Mouse (Mus musculus): Measurements from ENCODE around the gene Sim1. TPM values are rescaled to one million over a fixed set of nuclear protein-coding genes. Genes with fewer than 3 reads are reported as not detected.

Gene Sim1
- total and polyA plus RNA-seq, 2 experiments from 2014 or later, result 1.6 to 2.1 TPM

GRCm38 (mm10) chr10:50973625-50974024, 79.1 kb downstream of the Sim1 start:
- ATAC-seq (ENCODE audit: low FRiP score) (no peak), DNase-seq (ENCODE audit: low spot score) (no peak)
- Histone ChIP-seq H3K36me3 (ENCODE audit: insufficient read depth, low read length) (no peaks in the 10 kb centered on the region), H3K9ac (replicated peaks; ENCODE audit: low read length, poor library complexity, severe bottlenecking) (no peak overlapping the region), H3K4me1 (ENCODE audit: insufficient read depth, low read length) (no peaks in the 10 kb centered on the region), H3K9me3 (ENCODE audit: low read length) (no peaks in the 10 kb centered on the region), H3K27ac (ENCODE audit: low read depth, low read length) (no peak overlapping the region), H3K27me3 (ENCODE audit: insufficient read depth, low read length) (no peaks in the 10 kb centered on the region), H3K4me3 (ENCODE audit: low read depth, low read length) (no peak overlapping the region), H3K4me2 (ENCODE audit: low read depth, low read length, poor library complexity, severe bottlenecking) (no peak overlapping the region)
- no peak for TF ChIP-seq CTCF (IDR thresholded peaks at IDR 0.05)
- WGBS, result 63% methylated on average over 1 of the region's 1 CpGs

GRCm38 (mm10) chr10:50981849-50982248, 87.3 kb downstream of the Sim1 start:
- no peak overlapping the region for H3K27ac ChIP-seq (ENCODE audit: low read depth, low read length)
- no peak for DNase-seq (ENCODE audit: low spot score)
- no peak overlapping the region for H3K4me2 ChIP-seq (ENCODE audit: low read depth, low read length, poor library complexity, severe bottlenecking)
- 82% methylated on average over 3 of the region's 3 CpGs for WGBS
- no peak overlapping the region for H3K9ac ChIP-seq (replicated peaks; ENCODE audit: low read length, poor library complexity, severe bottlenecking)
- ATAC-seq (ENCODE audit: low FRiP score), result no peak
- no peaks in the 10 kb centered on the region for H3K36me3 ChIP-seq (ENCODE audit: insufficient read depth, low read length)
- no peaks in the 10 kb centered on the region for H3K9me3 ChIP-seq (ENCODE audit: low read length)
- H3K4me1 ChIP-seq (ENCODE audit: insufficient read depth, low read length), result no peaks in the 10 kb centered on the region
- H3K4me3 ChIP-seq (ENCODE audit: low read depth, low read length), result no peak overlapping the region
- no peak for TF ChIP-seq CTCF (IDR thresholded peaks at IDR 0.05)
- H3K27me3 ChIP-seq (ENCODE audit: insufficient read depth, low read length), result no peaks in the 10 kb centered on the region

- Histone ChIP-seq H3K27me3 (ENCODE audit: insufficient read depth, low read length) (no peaks in the 10 kb centered on the region), H3K4me3 (ENCODE audit: low read depth, low read length) (no peak overlapping the region), H3K27ac (ENCODE audit: low read depth, low read length) (no peak overlapping the region), H3K9me3 (ENCODE audit: low read length) (no peaks in the 10 kb centered on the region), H3K9ac (replicated peaks; ENCODE audit: low read length, poor library complexity, severe bottlenecking) (no peak overlapping the region), H3K4me2 (ENCODE audit: low read depth, low read length, poor library complexity, severe bottlenecking) (no peak overlapping the region), H3K4me1 (ENCODE audit: insufficient read depth, low read length) (no peaks in the 10 kb centered on the region), H3K36me3 (ENCODE audit: insufficient read depth, low read length) (no peaks in the 10 kb centered on the region)
- no peak for ATAC-seq (ENCODE audit: low FRiP score)
- DNase-seq (ENCODE audit: low spot score), result no peak
- WGBS, result 96% methylated on average over 4 of the region's 4 CpGs
- TF ChIP-seq CTCF (IDR thresholded peaks at IDR 0.05), result no peak
Observed at GRCm38 (mm10) chr10:50983620-50984019, 89.1 kb downstream of the Sim1 start.

DNA sequence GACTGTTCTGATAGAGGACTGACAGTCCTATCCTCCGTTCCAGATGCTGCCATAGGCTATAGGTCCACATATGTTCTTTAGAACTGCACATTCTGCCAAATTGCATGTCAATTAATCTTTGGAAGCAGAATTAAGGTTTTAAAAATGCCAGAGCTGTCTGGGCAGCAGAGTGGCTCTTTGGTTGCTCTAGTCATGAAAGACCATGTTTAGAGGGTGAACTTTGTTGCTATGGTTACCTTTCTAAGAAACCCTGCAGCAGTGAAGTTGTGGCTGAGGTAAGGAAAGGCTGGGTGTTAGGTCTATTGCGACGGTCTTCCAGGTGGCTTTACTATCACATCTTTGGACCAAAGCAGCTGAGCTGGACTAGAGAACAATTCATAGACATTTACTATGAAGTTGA, 113.2 kb downstream of the Sim1 start:
- Histone ChIP-seq H3K4me1 (ENCODE audit: insufficient read depth, low read length) (no peaks in the 10 kb centered on the region), H3K4me2 (ENCODE audit: low read depth, low read length, poor library complexity, severe bottlenecking) (no peak overlapping the region), H3K4me3 (ENCODE audit: low read depth, low read length) (no peak overlapping the region), H3K9me3 (ENCODE audit: low read length) (no peaks in the 10 kb centered on the region), H3K9ac (replicated peaks; ENCODE audit: low read length, poor library complexity, severe bottlenecking) (no peak overlapping the region), H3K36me3 (ENCODE audit: insufficient read depth, low read length) (no peaks in the 10 kb centered on the region), H3K27ac (ENCODE audit: low read depth, low read length) (no peak overlapping the region), H3K27me3 (ENCODE audit: insufficient read depth, low read length) (no peaks in the 10 kb centered on the region)
- TF ChIP-seq CTCF (IDR thresholded peaks at IDR 0.05), result no peak
- ATAC-seq (ENCODE audit: low FRiP score) (no peak), DNase-seq (ENCODE audit: low spot score) (peak; percentile 9)
- WGBS, result 28% methylated on average over 3 of the region's 3 CpGs

DNA sequence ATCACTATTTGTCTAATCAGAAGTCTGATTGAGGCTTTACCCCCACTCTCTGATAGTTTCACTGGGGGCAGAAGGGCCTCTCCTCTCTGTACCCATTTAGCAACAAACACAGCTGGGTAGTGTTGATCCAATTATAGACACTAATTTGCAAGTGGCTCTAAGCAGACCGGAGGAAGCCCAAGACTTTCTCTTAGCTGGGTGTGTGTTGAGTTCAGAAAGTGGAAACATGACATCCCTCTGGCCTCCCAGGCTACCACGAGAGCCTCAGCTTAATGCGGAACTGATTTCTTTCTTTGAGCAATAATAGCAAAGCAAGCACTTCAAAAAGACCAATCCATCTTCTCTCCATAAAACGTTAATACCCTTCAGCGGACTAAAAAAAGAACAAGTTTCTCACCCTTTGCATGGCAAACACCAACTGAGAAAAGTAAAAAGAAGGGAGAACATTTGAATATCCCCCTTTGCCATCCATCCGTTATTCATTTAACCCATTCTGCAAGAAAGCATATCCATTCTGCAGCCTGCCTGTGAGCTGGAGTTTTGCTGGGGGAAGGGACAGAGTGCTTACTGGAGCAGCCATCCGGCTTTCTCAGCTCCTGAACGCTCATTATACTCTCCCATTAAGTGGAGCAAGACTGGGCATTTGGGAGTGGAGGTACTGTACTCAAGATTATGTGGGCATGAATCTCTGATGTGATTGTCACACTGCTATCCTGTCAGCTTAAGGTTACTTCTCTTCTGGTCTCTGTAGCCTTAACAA, 117.0 kb downstream of the Sim1 start:
- H3K4me2 ChIP-seq (ENCODE audit: low read depth, low read length, poor library complexity, severe bottlenecking), result peak overlapping the region; percentile 9; the same call in 1 of the 2 replicates
- H3K9me3 ChIP-seq (ENCODE audit: low read length), result no peaks in the 10 kb centered on the region
- 7% methylated on average over 8 of the region's 8 CpGs for WGBS
- TF ChIP-seq CTCF (IDR thresholded peaks at IDR 0.05), result no peak
- ATAC-seq (ENCODE audit: low FRiP score) (no peak), DNase-seq (ENCODE audit: low spot score) (peak; percentile 20)
- no peaks in the 10 kb centered on the region for H3K27me3 ChIP-seq (ENCODE audit: insufficient read depth, low read length)
- no peak overlapping the region for H3K27ac ChIP-seq (ENCODE audit: low read depth, low read length)
- H3K36me3 ChIP-seq (ENCODE audit: insufficient read depth, low read length), result no peaks in the 10 kb centered on the region
- H3K4me3 ChIP-seq (ENCODE audit: low read depth, low read length), result no peak overlapping the region
- no peak overlapping the region for H3K9ac ChIP-seq (replicated peaks; ENCODE audit: low read length, poor library complexity, severe bottlenecking)
- H3K4me1 ChIP-seq (ENCODE audit: insufficient read depth, low read length), result no peaks in the 10 kb centered on the region

DNA sequence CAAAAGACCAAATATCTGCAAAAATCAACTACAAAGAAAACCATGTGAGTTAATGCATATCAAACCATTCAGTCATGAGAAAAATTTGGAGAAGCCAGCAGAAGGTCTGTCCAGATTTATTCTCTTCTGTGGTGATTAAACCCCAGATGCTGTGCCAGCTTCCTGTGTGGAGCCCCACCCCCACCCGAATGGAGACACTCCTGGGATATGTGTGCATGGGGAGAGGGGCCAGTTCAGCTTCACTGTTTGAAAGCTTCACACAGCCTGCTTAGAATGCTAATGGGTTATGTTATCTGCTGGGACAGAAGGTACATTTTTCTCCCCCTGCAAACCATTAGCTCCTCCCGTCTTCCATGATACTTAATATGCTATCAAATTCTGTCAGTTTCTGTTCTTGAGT, 120.3 kb downstream of the Sim1 start:
- ATAC-seq (ENCODE audit: low FRiP score) (no peak), DNase-seq (ENCODE audit: low spot score) (peak; percentile 38)
- H3K9ac ChIP-seq (replicated peaks; ENCODE audit: low read length, poor library complexity, severe bottlenecking), result no peak overlapping the region
- no peak overlapping the region for H3K27ac ChIP-seq (ENCODE audit: low read depth, low read length)
- no peak overlapping the region for H3K4me2 ChIP-seq (ENCODE audit: low read depth, low read length, poor library complexity, severe bottlenecking)
- H3K4me3 ChIP-seq (ENCODE audit: low read depth, low read length), result no peak overlapping the region
- WGBS, result 11% methylated on average over 2 of the region's 2 CpGs
- no peaks in the 10 kb centered on the region for H3K9me3 ChIP-seq (ENCODE audit: low read length)
- no peak for TF ChIP-seq CTCF (IDR thresholded peaks at IDR 0.05)
- no peaks in the 10 kb centered on the region for H3K36me3 ChIP-seq (ENCODE audit: insufficient read depth, low read length)
- H3K27me3 ChIP-seq (ENCODE audit: insufficient read depth, low read length), result no peaks in the 10 kb centered on the region
- no peaks in the 10 kb centered on the region for H3K4me1 ChIP-seq (ENCODE audit: insufficient read depth, low read length)

All from midbrain, postnatal 0 days (tissue).